Mouse (Mus musculus) cerebellum, adult 2 months (tissue): ENCODE results near the gene Cabp2.

Source experiments
- CTCF ChIP-seq: fragments of 200-500 bp; IDR thresholded peaks from 2 replicates; pipeline ENCODE4 v1.5.1; 2011; ENCODE audit warnings: low read depth, mild to moderate bottlenecking, control low read depth, low read length, moderate library complexity, borderline replicate concordance; ENCODE audit not compliant: insufficient read depth
- POLR2A ChIP-seq: fragments of 200-500 bp; IDR thresholded peaks from 2 replicates; pipeline ENCODE4 v1.6.1; 2011; ENCODE audit warnings: low read length, control low read depth, borderline replicate concordance; ENCODE audit not compliant: insufficient read depth

GRCm38 (mm10) chr19:4068717-4069410 lies 12.5 kb upstream of the Cabp2 start:
- TF ChIP-seq POLR2A: no peak
- TF ChIP-seq CTCF: no peak
